Mouse (Mus musculus) heart, embryonic 11.5 days (tissue): ENCODE data around the gene Pfdn6. TPM values are rescaled to one million over a fixed set of nuclear protein-coding genes. Genes with fewer than 3 reads are reported as not detected.

ENCODE experiments used
- ATAC-seq: fragments of 200-750 bp; cut with Nextera tagmentation; replicated peaks from 2 replicates; pipeline ENCODE4 v1.8.0; 2017; ENCODE audit warnings: moderate library complexity; ENCODE audit not compliant: insufficient number of reproducible peaks, low FRiP score, low TSS enrichment
- H3K27ac ChIP-seq: fragments of 300-500 bp; sonication (generic); 2 replicates; pipeline ENCODE4 v1.5.1; 2014; ENCODE audit warnings: mild to moderate bottlenecking, low read depth, low read length
- H3K27me3 ChIP-seq: fragments of 300-500 bp; sonication (generic); 2 replicates; pipeline ENCODE4 v1.6.1; 2014; ENCODE audit warnings: mild to moderate bottlenecking, low read length, mixed read lengths; ENCODE audit not compliant: control insufficient read depth, insufficient read depth
- H3K36me3 ChIP-seq: fragments of 300-500 bp; sonication (generic); 2 replicates; pipeline ENCODE4 v1.6.1; 2014; ENCODE audit warnings: mild to moderate bottlenecking, low read length, moderate library complexity, mixed read lengths; ENCODE audit not compliant: control insufficient read depth, insufficient read depth
- H3K4me1 ChIP-seq: fragments of 300-500 bp; sonication (generic); 2 replicates; pipeline ENCODE4 v1.6.1; 2014; ENCODE audit warnings: low read length; ENCODE audit not compliant: control insufficient read depth, insufficient read depth
- H3K4me2 ChIP-seq: fragments of 300-500 bp; sonication (generic); 2 replicates; pipeline ENCODE4 v1.6.1; 2014; ENCODE audit warnings: mild to moderate bottlenecking, moderate library complexity
- H3K4me3 ChIP-seq: fragments of 300-500 bp; sonication (generic); 2 replicates; pipeline ENCODE4 v1.5.1; 2014; ENCODE audit warnings: low read depth, low read length
- H3K9ac ChIP-seq: fragments of 300-500 bp; sonication (generic); 2 replicates; pipeline ENCODE4 v1.6.1; 2014; ENCODE audit warnings: mild to moderate bottlenecking, low read depth, low read length, moderate library complexity
- H3K9me3 ChIP-seq: fragments of 300-500 bp; sonication (generic); replicated peaks from 2 replicates; pipeline ENCODE4 v1.6.1; 2016; ENCODE audit warnings: low read length; ENCODE audit not compliant: control insufficient read depth
- WGBS: fragments of 180-500 bp; shearing (Covaris S2); extraction: QIAGEN DNeasy Blood & Tissue Kit; methylation state at CpG from one replicate; pipeline ENCODE4 v1.1.7; 2014; ENCODE audit not compliant: insufficient replicate concordance; 5-methylcytosine and 5-hydroxymethylcytosine counted together
- polyA plus RNA-seq: library from polyadenylated mRNA; unstranded; fragments of >200 nt; fragmentation: Nextera tagmentation; extraction: Ambion mirVana; gene quantifications from 2 replicates; pipeline ENCODE4 v1.2.1, GENCODE M21; 2014

Gene Pfdn6
- polyA plus RNA-seq, 1 experiment from 2014 or later = 151 TPM

DNA sequence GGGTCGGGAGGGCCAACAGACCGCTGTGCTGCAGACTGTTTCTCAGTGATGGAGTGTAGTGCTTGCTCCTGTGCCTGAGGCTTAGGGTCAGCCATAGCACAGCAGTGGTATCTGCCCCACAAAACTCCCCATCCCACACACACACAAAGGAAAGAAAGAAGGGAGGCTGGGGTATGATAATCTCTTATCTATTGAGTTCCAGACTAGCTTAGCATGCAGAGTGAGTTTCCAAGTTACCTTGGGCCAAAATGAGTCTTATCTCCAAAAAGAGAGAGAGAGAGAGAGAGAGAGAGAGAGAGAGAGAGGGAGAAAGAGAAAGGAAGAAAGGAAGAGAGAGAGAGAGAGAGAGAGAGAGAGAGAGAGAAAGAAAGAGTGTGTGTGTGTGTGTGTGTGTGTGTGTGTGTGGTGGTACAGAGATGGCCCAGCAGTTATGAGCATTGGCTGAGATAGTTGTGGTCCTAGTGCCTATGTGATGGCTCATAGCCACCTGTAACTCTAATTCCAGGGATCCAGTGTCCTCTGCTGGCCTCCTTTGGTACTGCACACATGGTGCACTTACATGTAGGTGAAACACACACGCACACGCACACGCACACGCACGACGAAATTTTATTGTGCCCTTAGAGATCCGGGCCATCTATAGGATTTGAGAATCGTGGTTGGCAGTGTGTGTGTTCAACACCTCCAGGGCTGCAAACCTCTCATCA is 15.4 kb downstream of the Pfdn6 start:
- no peaks in the 10 kb centered on the region for H3K27me3 ChIP-seq
- no peak overlapping the region for H3K27ac ChIP-seq
- H3K4me2 ChIP-seq = no peak overlapping the region
- H3K4me1 ChIP-seq = peaks cover 9% of the 10 kb centered on the region
- no peak overlapping the region for H3K9ac ChIP-seq
- no peak for ATAC-seq
- 78% methylated on average over 10 of the region's 10 CpGs for WGBS
- H3K4me3 ChIP-seq = no peak overlapping the region
- H3K9me3 ChIP-seq = no peaks in the 10 kb centered on the region
- H3K36me3 ChIP-seq = no peaks in the 10 kb centered on the region; the same call in 1 of the 2 replicates

- Histone ChIP-seq H3K4me2 (no peak overlapping the region), H3K9ac (no peak overlapping the region), H3K9me3 (no peaks in the 10 kb centered on the region), H3K4me3 (no peak overlapping the region), H3K27me3 (peaks cover 3% of the 10 kb centered on the region; the same call in 1 of the 2 replicates), H3K27ac (no peak overlapping the region), H3K36me3 (no peaks in the 10 kb centered on the region; the same call in 1 of the 2 replicates), H3K4me1 (peaks cover 18% of the 10 kb centered on the region)
- ATAC-seq = no peak
- 79% methylated on average over 7 of the region's 7 CpGs for WGBS
Measured at GRCm38 (mm10) chr17:33921361-33921760, 18.8 kb downstream of the Pfdn6 start.

DNA sequence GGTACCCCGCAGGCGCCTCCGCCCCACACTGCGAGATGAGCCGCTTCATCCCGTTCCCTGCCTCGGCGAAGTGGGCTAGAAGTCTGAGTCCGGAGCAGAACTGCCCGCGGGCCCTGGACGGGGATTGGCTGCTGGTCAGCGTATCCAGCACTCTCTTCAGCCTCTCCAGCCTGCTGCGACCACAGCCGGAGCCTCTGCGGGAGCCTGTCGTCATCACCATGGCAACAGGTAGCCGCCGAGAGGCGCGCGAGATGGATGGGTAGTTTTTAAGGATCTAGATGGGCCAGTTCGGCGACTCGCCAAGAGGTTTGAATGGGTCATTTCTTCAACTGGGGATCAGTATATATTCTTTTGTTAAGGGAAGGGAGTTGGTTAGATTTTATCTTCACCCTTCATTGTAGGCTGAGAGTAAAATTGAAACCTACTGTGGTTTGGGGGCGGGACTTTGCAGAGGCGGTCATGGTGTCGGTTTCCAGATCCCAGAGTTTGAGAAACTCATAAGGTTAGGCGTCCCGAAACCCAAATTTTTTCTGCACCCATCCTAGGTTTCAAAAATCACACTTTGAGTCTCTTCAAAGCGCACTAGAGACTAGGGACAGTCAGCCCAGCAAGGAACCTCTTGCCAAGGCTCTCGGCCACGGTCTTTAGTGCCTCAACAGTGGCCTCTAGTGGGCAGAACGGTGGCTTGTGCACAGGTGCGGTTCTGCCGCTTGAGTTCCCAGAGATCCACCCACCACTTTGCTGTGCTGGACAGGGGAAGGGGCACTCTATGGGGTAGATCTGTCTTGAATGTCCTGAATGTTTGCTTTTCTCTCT is 19.7 kb downstream of the Pfdn6 start:
- Histone ChIP-seq H3K27me3 (peaks cover 3% of the 10 kb centered on the region; the same call in 1 of the 2 replicates), H3K9ac (peak overlapping the region; percentile 77), H3K9me3 (no peaks in the 10 kb centered on the region), H3K27ac (peak overlapping the region; percentile 60), H3K4me1 (peaks cover 18% of the 10 kb centered on the region), H3K36me3 (no peaks in the 10 kb centered on the region), H3K4me3 (peak overlapping the region; percentile 76), H3K4me2 (peak overlapping the region; percentile 99)
- ATAC-seq = no peak
- under 1% methylated on average over 36 of the region's 36 CpGs for WGBS

- WGBS = under 1% methylated on average over 52 of the region's 52 CpGs
- Histone ChIP-seq H3K9ac (peak overlapping the region; percentile 77), H3K27me3 (peaks cover 3% of the 10 kb centered on the region; the same call in 1 of the 2 replicates), H3K4me2 (peak overlapping the region; percentile 99), H3K36me3 (no peaks in the 10 kb centered on the region), H3K27ac (peak overlapping the region; percentile 71), H3K4me3 (peak overlapping the region; percentile 76), H3K9me3 (no peaks in the 10 kb centered on the region), H3K4me1 (peaks cover 23% of the 10 kb centered on the region)
- peak; percentile 58; the same call in 1 of the 2 replicates for ATAC-seq
Measured at GRCm38 (mm10) chr17:33919351-33920281, 20.5 kb downstream of the Pfdn6 start.

- Histone ChIP-seq H3K4me3 (peak overlapping the region; percentile 76), H3K27me3 (peaks cover 3% of the 10 kb centered on the region; the same call in 1 of the 2 replicates), H3K36me3 (peaks cover 10% of the 10 kb centered on the region), H3K4me2 (peak overlapping the region; percentile 99), H3K9me3 (no peaks in the 10 kb centered on the region), H3K4me1 (peaks cover 23% of the 10 kb centered on the region), H3K9ac (peak overlapping the region; percentile 77), H3K27ac (peak overlapping the region; percentile 71)
- peak; percentile 16; the same call in 1 of the 2 replicates for ATAC-seq
- 56% methylated on average over 37 of the region's 37 CpGs for WGBS
Measured at GRCm38 (mm10) chr17:33918293-33919203, 21.6 kb downstream of the Pfdn6 start.

DNA sequence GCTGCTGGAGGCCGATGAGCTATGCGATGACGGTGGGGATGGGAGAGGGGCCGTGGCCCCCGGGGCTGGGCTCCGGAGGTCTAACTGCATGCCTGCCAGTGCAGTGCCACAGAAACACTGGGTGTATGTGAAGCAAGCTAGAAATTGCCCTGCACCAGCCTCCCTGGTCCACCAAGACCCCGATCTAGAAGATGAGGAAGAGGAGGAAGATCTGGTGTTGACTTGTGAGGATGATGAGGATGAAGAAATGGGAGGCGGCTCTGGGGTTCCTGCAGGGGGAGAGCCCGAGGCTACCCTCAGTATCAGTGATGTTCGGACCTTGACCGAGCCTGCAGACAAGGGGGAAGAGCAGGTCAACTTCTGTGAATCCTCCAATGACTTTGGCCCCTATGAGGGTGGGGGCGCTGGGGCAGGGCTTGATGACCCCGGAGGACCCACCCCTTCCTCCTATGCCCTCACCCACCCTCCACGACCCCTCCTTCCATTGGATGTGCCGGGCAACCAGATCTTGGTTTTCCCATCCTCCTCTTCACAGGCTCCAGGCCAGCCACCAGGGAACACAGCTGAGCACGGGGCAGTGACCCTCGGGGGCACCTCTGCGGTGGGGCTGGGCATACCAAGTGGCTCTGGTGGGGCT is 22.4 kb downstream of the Pfdn6 start:
- H3K4me2 ChIP-seq = peak overlapping the region; percentile 99
- 79% methylated on average over 18 of the region's 18 CpGs for WGBS
- H3K36me3 ChIP-seq = peaks cover 14% of the 10 kb centered on the region
- peak overlapping the region; percentile 66; the same call in 1 of the 2 replicates for H3K4me3 ChIP-seq
- no peak for ATAC-seq
- H3K9me3 ChIP-seq = no peaks in the 10 kb centered on the region
- H3K4me1 ChIP-seq = peaks cover 23% of the 10 kb centered on the region
- H3K27ac ChIP-seq = no peak overlapping the region
- H3K27me3 ChIP-seq = peaks cover 3% of the 10 kb centered on the region; the same call in 1 of the 2 replicates
- no peak overlapping the region for H3K9ac ChIP-seq
